Mouse (Mus musculus) CH12.LX (cell line): ENCODE results near the gene Alg9. TPM values are rescaled to one million over a fixed set of nuclear protein-coding genes. Genes with fewer than 3 reads are reported as not detected.

Experiments
- DNase-seq: peaks from one replicate; pipeline ENCODE4 v3.0.0-alpha.2; 2013; ENCODE audit errors: extremely low read depth
- H3K27ac ChIP-seq: 2 replicates; pipeline ENCODE4 v1.5.1; 2012; ENCODE audit warnings: low read depth, mild to moderate bottlenecking, control low read depth, moderate library complexity; ENCODE audit not compliant: insufficient read depth
- H3K27me3 ChIP-seq: replicated peaks from 2 replicates; pipeline ENCODE3; 2012; ENCODE audit warnings: inconsistent platforms
- H3K36me3 ChIP-seq, 2 experiments: replicated peaks in 1 of 2; 2 replicates each; pipeline versions ENCODE3 to v1.6.1; 2012; ENCODE audit warnings: inconsistent platforms in 1 of 2, low read length in 1 of 2, mild to moderate bottlenecking in 1 of 2, mixed read lengths in 1 of 2, moderate library complexity in 1 of 2; ENCODE audit not compliant: control insufficient read depth in 1 of 2, insufficient read depth in 1 of 2
- H3K4me1 ChIP-seq, 2 experiments: 2 replicates each; pipeline ENCODE4 v1.6.1; 2012; ENCODE audit warnings: inconsistent platforms in 1 of 2, moderate library complexity in 1 of 2; ENCODE audit not compliant: insufficient read depth in 2 of 2, control insufficient read depth in 1 of 2
- H3K4me2 ChIP-seq: 2 replicates; pipeline ENCODE4 v1.6.1; 2012; ENCODE audit warnings: low read depth, mild to moderate bottlenecking, control low read depth; ENCODE audit not compliant: poor library complexity, insufficient read depth, severe bottlenecking
- H3K4me3 ChIP-seq, 3 experiments: fragments of 150-350 bp in 1 of 3; sonication (generic) in 1 of 3; replicated peaks in 1 of 3; 2 replicates each; pipeline versions ENCODE3 to v1.5.1; 2011 to 2012; ENCODE audit warnings: low read depth in 2 of 3, low read length in 2 of 3, mild to moderate bottlenecking in 2 of 3, moderate library complexity in 2 of 3, control low read depth in 1 of 3, improper control_type of control experiment in 1 of 3, inconsistent platforms in 1 of 3, mixed read lengths in 1 of 3; ENCODE audit not compliant: poor library complexity in 1 of 3
- H3K79me2 ChIP-seq: replicated peaks from 2 replicates; pipeline ENCODE4 v1.6.1; 2012; ENCODE audit warnings: mild to moderate bottlenecking, moderate library complexity; ENCODE audit not compliant: control insufficient read depth, poor library complexity, insufficient read depth, severe bottlenecking; ENCODE audit errors: extremely low read depth
- H3K9ac ChIP-seq: 2 replicates; pipeline ENCODE4 v1.6.1; 2012; ENCODE audit warnings: low read depth, mild to moderate bottlenecking, control low read depth, moderate library complexity; ENCODE audit not compliant: insufficient read depth
- H3K9me3 ChIP-seq: replicated peaks from 2 replicates; pipeline ENCODE3; 2012; ENCODE audit warnings: low read length, inconsistent platforms, mixed read lengths
- BHLHE40 ChIP-seq: IDR thresholded peaks from 2 replicates; pipeline ENCODE4 v1.6.1; 2011; ENCODE audit warnings: mild to moderate bottlenecking, low read depth, low read length, improper control_type of control experiment
- CHD1 ChIP-seq: IDR thresholded peaks from 2 replicates; pipeline ENCODE4 v1.6.1; 2012; ENCODE audit warnings: low read depth, low read length, improper control_type of control experiment, inconsistent platforms
- CHD2 ChIP-seq: IDR thresholded peaks from 2 replicates; pipeline ENCODE4 v1.6.1; 2011; ENCODE audit warnings: low read length, improper control_type of control experiment
- CTCF ChIP-seq, 2 experiments: IDR thresholded peaks in 1 of 2; conservative IDR thresholded peaks in 1 of 2; 2 replicates each; pipeline ENCODE4 v1.5.1; 2011 to 2012; ENCODE audit warnings: low read depth in 2 of 2, low read length in 2 of 2, improper control_type of control experiment in 1 of 2, inconsistent platforms in 1 of 2, mild to moderate bottlenecking in 1 of 2, moderate library complexity in 1 of 2
- ELF1 ChIP-seq: IDR thresholded peaks from 2 replicates; pipeline ENCODE4 v1.6.1; 2014; ENCODE audit warnings: low read depth, mild to moderate bottlenecking, inconsistent platforms, low read length, improper control_type of control experiment
- EP300 ChIP-seq: IDR thresholded peaks from 2 replicates; pipeline ENCODE4 v1.6.1; 2011; ENCODE audit warnings: low read length, improper control_type of control experiment
- ETS1 ChIP-seq: conservative IDR thresholded peaks from 2 replicates; pipeline ENCODE4 v1.6.1; 2012; ENCODE audit warnings: low read depth, mild to moderate bottlenecking, inconsistent platforms, low read length, improper control_type of control experiment, moderate library complexity
- GABPA ChIP-seq: IDR thresholded peaks from 2 replicates; pipeline ENCODE4 v1.6.1; 2012; ENCODE audit warnings: low read depth, low read length, improper control_type of control experiment, inconsistent platforms; ENCODE audit not compliant: insufficient replicate concordance
- IRF4 ChIP-seq: IDR thresholded peaks from 2 replicates; pipeline ENCODE4 v1.6.1; 2014; ENCODE audit warnings: low read depth, mild to moderate bottlenecking, inconsistent platforms, low read length, improper control_type of control experiment
- JUN ChIP-seq: IDR thresholded peaks from 2 replicates; pipeline ENCODE4 v1.6.1; 2011; ENCODE audit warnings: low read depth, mild to moderate bottlenecking, low read length, improper control_type of control experiment, moderate library complexity; ENCODE audit not compliant: insufficient read depth
- KAT2A ChIP-seq: IDR thresholded peaks from 2 replicates; pipeline ENCODE4 v1.6.1; 2012; ENCODE audit warnings: low read length, improper control_type of control experiment, inconsistent platforms; ENCODE audit not compliant: insufficient replicate concordance
- MAFK ChIP-seq: IDR thresholded peaks from 2 replicates; pipeline ENCODE4 v1.6.1; 2011; ENCODE audit warnings: low read length, improper control_type of control experiment; ENCODE audit not compliant: insufficient replicate concordance
- MAX ChIP-seq: IDR thresholded peaks from 2 replicates; pipeline ENCODE4 v1.6.1; 2011; ENCODE audit warnings: low read length, improper control_type of control experiment
- MAZ ChIP-seq: IDR thresholded peaks from 2 replicates; pipeline ENCODE4 v1.6.1; 2012; ENCODE audit warnings: low read depth, mild to moderate bottlenecking, inconsistent platforms, low read length, improper control_type of control experiment, moderate library complexity
- MXI1 ChIP-seq: IDR thresholded peaks from 2 replicates; pipeline ENCODE4 v1.6.1; 2011; ENCODE audit warnings: mild to moderate bottlenecking, low read depth, low read length, improper control_type of control experiment
- NELFE ChIP-seq: IDR thresholded peaks from 2 replicates; pipeline ENCODE4 v1.6.1; 2011; ENCODE audit warnings: low read depth, low read length, improper control_type of control experiment
- NRF1 ChIP-seq: IDR thresholded peaks from 2 replicates; pipeline ENCODE4 v1.6.1; 2014; ENCODE audit warnings: low read depth, mild to moderate bottlenecking, inconsistent platforms, low read length, improper control_type of control experiment, moderate library complexity
- PAX5 ChIP-seq: IDR thresholded peaks from 2 replicates; pipeline ENCODE4 v1.6.1; 2012; ENCODE audit warnings: low read length, inconsistent platforms, mixed read lengths
- POLR2AphosphoS2 ChIP-seq: IDR thresholded peaks from 2 replicates; pipeline ENCODE4 v1.6.1; 2011; ENCODE audit warnings: low read depth, low read length, improper control_type of control experiment
- RCOR1 ChIP-seq: conservative IDR thresholded peaks from 2 replicates; pipeline ENCODE4 v1.6.1; 2012; ENCODE audit warnings: low read depth, mild to moderate bottlenecking, inconsistent platforms, low read length, improper control_type of control experiment
- SMC3 ChIP-seq: IDR thresholded peaks from 2 replicates; pipeline ENCODE4 v1.6.1; 2011; ENCODE audit warnings: low read depth, low read length, improper control_type of control experiment
- TBP ChIP-seq: conservative IDR thresholded peaks from 2 replicates; pipeline ENCODE4 v1.6.1; 2011; ENCODE audit warnings: low read depth, low read length, improper control_type of control experiment
- UBTF ChIP-seq: IDR thresholded peaks from 2 replicates; pipeline ENCODE4 v1.6.1; 2012; ENCODE audit warnings: low read depth, mild to moderate bottlenecking, inconsistent platforms, low read length, improper control_type of control experiment, moderate library complexity
- USF1 ChIP-seq: IDR thresholded peaks from 2 replicates; pipeline ENCODE4 v1.6.1; 2014; ENCODE audit warnings: low read depth, mild to moderate bottlenecking, inconsistent platforms, low read length, improper control_type of control experiment
- USF2 ChIP-seq: conservative IDR thresholded peaks from 2 replicates; pipeline ENCODE4 v1.6.1; 2011; ENCODE audit warnings: low read depth, low read length, improper control_type of control experiment
- ZC3H11A ChIP-seq: IDR thresholded peaks from 2 replicates; pipeline ENCODE4 v1.6.1; 2012; ENCODE audit warnings: low read depth, mild to moderate bottlenecking, inconsistent platforms, low read length, improper control_type of control experiment
- ZKSCAN1 ChIP-seq: IDR thresholded peaks from 2 replicates; pipeline ENCODE4 v1.6.1; 2012; ENCODE audit warnings: low read depth, inconsistent platforms, low read length, improper control_type of control experiment, borderline replicate concordance
- dilution Hi-C: fragments of 300-500 bp; cut with MboI; formaldehyde crosslinking; loops from 2 replicates; pipeline ENCODE4 v1.14.3; 2020; ENCODE audit warnings: low sequenced_read_pairs; ENCODE audit not compliant: extremely low pct_unique_long_range_greater_than_20kb, extremely low pct_ligation_motif_present
- in situ Hi-C: fragments of 300-500 bp; cut with MboI; formaldehyde crosslinking; loops from 3 replicates; pipeline ENCODE4 v1.14.3; 2019; ENCODE audit warnings: low sequenced_read_pairs, low pct_ligation_motif_present, low pct_unique_long_range_greater_than_20kb, mixed read lengths
- polyA plus RNA-seq: library from polyadenylated mRNA; unstranded; fragments of >175 nt; gene quantifications from 2 replicates; pipeline ENCODE4 v1.2.1, GENCODE M21; 2012; ENCODE audit warnings: low read depth; ENCODE audit not compliant: insufficient read length
- total RNA-seq, 2 experiments: library from RNA; depleted of rRNA; stranded (reverse); fragments of 300-350 nt in 1 of 2; fragments of >200 nt in 1 of 2; gene quantifications; 2 replicates each; pipeline ENCODE4 v1.2.3; 2012 to 2014

Alg9 gene
- total and polyA plus RNA-seq, 3 experiments, result 25.7 to 40.1 (median 39.6) TPM

- no peak for DNase-seq
- Histone ChIP-seq H3K36me3 (peaks cover 43 to 90% of the 10 kb centered on the region in 2 experiments), H3K27me3 (no peaks in the 10 kb centered on the region), H3K9me3 (no peaks in the 10 kb centered on the region), H3K79me2 (no peaks in the 10 kb centered on the region; the same call in 1 of the 2 replicates), H3K27ac (no peak overlapping the region), H3K4me2 (no peak overlapping the region), H3K9ac (no peak overlapping the region), H3K4me1 (peaks cover 0 to 8% of the 10 kb centered on the region in 2 experiments; a peak in 2 of 4 replicates), H3K4me3 (no peak overlapping the region)
- dilution Hi-C loops, result no loop called here
- TF ChIP-seq CTCF (conservative IDR thresholded peaks at IDR 0.05 in 1 of 2, IDR thresholded peaks at IDR 0.05 in 1 of 2; ENCODE audit: low read depth in 2 of 2, low read length in 2 of 2), result no peak
- no peak for TF ChIP-seq ZC3H11A
- no peak for TF ChIP-seq MAZ
- no peak for TF ChIP-seq MAFK
- TF ChIP-seq USF1, result no peak
- TF ChIP-seq NELFE, result no peak
- no peak for TF ChIP-seq IRF4
- no peak for TF ChIP-seq CHD2
- no peak for TF ChIP-seq EP300
- no peak for TF ChIP-seq MAX
- TF ChIP-seq NRF1, result no peak
- no peak for TF ChIP-seq JUN
- TF ChIP-seq RCOR1, result no peak
- no peak for TF ChIP-seq USF2
- no peak for TF ChIP-seq ZKSCAN1
- in situ Hi-C loops, result no loop called here
These were observed 110.8 kb downstream of the Alg9 start for GRCm38 (mm10) chr9:50885600-50885987.

GRCm38 (mm10) chr9:50886870-50887269, 112.1 kb downstream of the Alg9 start:
- H3K9ac ChIP-seq, result no peak overlapping the region
- TF ChIP-seq KAT2A (no peak), MXI1 (no peak), IRF4 (no peak), ETS1 (no peak), ELF1 (no peak), POLR2AphosphoS2 (no peak), USF1 (no peak), JUN (no peak), PAX5 (no peak), SMC3 (no peak), MAZ (no peak), MAX (no peak), BHLHE40 (no peak), TBP (no peak), GABPA (no peak), CHD1 (no peak), NELFE (no peak), UBTF (no peak), ZKSCAN1 (no peak)
- no peaks in the 10 kb centered on the region for H3K9me3 ChIP-seq
- peaks cover 0 to 8% of the 10 kb centered on the region in 2 experiments; a peak in 2 of 4 replicates for H3K4me1 ChIP-seq
- H3K36me3 ChIP-seq, result peaks cover 44 to 90% of the 10 kb centered on the region in 2 experiments
- no peak overlapping the region for H3K4me2 ChIP-seq
- dilution Hi-C loops (no loop called here), in situ Hi-C loops (no loop called here)
- no peak for DNase-seq
- H3K4me3 ChIP-seq, result no peak overlapping the region
- no peaks in the 10 kb centered on the region; the same call in 1 of the 2 replicates for H3K79me2 ChIP-seq
- H3K27ac ChIP-seq, result no peak overlapping the region
- no peaks in the 10 kb centered on the region for H3K27me3 ChIP-seq
